Mouse (Mus musculus): ENCODE measurements around the gene Ppp1r9a.

The Ppp1r9a gene

DNA sequence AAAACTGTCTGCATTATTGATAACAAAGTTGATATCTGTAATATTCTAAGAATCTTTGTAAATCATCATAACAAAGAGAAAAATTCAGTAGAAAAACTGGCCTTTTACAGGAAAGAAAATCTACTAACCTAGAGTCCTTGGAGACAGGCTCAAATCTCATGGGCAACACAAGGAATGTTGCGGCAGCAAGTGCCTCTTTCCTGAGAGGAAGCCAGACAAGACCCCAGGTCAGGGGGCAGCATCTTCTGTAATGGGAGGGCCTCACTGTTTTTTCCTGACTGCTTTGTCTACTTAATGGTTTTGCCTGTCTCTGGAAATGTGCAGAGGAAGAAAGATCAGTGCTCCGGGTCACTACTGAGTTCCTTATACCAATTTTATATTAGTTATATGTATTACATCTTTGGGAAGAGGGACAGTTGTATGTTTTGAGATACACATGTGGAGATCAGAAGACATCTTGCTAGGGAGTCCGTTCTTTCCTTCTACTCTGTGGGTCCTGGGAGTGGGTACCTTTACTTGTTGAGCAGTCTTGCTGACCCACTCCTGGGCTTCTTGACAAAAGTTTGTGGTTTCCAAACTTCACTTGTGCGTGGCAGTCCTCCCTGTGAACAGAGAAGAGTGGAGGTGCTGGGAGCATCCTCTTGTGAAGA, 151.9 kb downstream of the Ppp1r9a start:
- DNase-seq = no peak

DNA sequence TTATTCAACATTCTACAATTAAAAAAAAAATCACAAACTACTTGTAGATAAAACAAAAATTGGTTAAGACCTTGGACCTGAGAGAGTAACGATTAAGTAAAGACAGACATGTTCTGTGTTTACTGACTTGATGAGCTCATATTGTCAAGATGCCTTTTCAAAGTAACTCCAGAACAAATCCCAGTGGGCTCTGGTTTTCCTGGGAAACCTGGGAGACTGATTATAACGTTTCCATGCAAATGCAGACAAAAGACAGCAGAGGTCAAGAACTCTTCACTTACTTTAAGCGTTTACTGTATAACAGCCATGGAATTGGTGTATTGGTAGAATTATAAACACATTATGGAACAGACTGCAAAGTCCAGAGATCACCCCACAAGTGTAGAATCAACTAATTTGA, 172.0 kb downstream of the Ppp1r9a start:
- DNase-seq = no peak

DNA sequence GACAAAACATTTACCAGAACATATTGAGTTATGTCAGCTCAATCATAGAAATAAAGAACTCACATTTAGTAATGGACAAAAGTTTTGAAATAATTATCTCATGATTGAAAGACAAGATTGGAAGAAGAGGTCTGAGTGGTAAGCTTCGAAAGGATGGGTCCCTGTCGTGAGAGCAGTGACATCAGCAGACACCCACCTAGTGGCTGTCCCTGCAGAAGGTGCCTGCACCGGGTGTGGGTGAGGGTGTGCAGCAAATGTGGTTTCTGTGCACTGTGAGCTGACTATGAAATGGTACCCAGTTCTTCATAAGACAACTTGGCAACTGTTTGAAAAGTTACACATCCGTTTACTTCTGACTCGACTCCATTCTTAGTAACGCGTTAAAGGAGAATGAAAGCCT, 173.0 kb downstream of the Ppp1r9a start:
- no peak for DNase-seq

DNA sequence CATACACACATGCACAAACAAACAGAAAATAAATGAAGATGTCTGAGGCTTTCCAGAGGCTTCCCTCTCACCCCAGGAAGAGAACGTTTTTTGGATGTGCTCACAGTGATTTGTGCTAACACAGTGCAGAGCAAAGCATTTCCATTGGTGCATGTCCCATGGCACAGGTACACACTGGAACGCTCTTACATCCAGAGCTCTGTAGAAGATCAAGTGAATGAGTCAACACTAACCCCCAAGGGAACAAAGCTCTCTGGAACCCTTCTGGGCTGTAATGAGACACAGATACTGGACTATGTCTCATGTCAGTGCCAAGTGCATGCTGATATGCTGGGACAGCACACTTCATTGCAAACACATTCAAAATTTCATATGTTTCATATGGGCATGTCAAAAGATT, 175.3 kb downstream of the Ppp1r9a start:
- no peak for DNase-seq

DNA sequence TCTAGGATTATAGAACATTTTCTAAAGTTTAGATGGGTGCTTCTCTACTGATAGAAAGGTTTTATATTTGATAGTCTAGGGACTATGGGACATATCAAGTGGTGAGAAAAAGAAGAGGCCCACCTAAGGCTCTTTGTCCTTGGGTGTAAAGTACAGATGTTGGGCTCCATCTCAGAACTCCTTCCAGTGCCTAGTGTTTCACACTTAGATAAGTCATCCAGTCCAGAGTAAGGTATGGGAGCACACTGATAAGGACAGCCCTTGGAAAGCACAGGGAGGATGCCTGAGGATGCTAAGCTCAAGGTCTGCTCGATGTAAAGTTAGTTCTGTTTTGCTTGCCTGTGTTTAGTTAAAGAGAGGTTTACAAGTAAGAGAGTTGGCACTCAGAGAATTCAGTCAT, 176.4 kb downstream of the Ppp1r9a start:
- DNase-seq = no peak

DNA sequence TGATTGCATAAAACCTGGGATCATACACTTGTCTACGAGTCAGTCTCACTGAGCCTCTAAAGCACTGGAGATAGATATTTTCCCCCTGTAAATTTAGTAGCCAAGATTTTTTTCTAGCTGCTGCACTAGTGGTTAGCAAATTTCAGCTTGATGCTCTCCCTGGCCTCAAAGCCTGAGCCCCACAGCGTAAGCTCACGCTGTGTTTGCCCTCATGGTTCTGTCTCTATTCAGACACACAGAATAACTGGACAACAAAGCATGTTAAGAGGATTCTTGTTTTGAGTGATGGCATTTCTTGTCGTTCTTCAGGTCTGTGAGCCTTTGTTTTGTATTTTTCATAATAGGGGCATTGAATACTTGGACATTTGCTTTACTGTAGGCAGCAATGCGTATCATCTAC, 177.4 kb downstream of the Ppp1r9a start:
- DNase-seq = no peak

DNA sequence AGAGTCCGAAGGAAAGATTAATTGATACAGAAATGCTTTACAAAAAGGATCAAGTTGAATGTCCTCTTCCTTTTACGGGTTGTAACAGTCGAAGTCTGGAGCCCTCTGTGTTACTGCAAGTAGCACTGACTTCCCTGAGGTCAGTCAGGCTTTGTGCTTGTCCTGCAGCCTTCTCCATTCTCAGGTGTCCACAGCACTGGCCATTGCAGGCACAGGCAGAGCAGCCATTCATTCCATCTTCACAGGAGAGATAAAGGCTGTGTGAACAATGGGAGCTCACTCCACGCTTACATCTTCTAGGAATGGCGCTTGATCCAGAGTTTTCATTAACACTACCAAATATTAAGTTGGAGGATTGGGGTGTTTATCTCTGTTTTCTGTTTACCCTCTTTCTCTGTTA, 177.8 kb downstream of the Ppp1r9a start:
- no peak for DNase-seq

DNA sequence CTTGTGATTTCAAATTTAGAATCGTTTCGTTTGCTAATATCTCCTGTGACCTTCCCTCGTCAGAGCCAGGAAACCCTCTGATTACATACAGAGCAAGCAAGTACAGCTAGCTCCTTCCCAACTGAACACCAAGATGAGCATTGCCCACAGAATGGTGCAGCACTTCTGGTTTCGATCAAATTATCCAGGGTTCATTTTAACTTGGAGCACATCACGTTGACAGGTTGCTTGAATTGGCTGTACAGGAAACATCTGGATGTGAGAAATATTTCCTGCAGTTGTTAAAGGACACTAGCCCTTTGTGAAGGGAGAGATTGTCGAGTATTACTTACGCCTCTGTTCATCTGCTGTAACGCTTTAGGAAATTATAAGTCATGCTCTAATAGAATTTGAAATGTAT, 178.4 kb downstream of the Ppp1r9a start:
- DNase-seq = no peak

DNA sequence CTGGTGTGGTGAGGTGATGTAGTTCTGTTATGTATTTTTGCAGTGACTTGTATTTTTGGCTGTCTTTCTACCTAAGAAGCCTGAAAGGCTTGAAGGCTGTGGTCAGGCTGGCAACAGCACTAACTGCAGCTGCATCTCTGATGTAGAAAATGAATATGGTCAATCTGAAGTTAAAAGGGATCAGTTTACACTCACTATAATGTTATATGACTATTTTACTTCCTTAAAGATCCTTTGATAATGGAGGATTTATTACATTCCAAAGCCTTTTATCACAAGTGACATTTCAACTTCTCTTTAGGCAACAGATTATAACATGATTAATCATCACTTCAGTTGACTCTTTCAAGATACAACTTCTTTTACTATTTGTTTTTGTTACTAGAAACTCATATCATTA, 179.4 kb downstream of the Ppp1r9a start:
- no peak for DNase-seq

DNA sequence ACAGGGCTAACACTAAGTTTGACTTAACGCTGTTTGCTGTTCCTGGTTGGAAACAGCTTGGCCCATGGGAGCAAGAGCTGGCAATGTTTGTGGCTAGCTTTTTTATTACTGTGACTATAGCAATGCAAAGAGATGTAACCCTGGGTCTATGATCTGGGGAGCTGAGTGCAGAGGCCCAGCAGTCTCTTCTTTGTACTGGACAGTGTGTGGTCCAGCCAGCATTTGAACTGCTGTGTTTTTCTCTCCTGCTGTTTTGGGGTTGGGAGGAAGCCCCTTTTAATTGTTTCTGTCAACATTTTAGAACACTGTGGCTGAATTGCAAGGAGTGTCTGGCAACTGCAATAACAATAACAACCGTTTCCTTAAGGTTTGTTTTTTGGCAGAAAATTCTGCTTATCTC, 180.0 kb downstream of the Ppp1r9a start:
- no peak for DNase-seq

DNA sequence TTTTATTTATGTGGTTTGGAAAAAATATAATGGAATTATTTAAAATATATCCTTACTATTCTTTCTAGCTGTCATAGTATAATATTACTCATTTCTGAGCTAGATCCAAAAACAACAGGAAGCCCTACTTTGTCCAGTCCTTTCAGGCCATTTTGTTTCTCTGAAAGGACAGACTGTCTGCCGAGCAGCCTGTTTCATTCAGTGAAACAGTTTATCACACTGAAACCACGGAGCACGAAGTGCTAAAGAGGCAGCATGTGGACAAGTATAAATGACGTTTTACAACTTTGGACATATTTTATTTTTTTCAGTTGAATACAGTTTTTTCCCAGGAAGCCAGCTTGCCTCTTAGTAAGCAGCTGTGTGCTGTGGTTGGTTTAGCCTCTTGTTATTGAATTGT, 181.2 kb downstream of the Ppp1r9a start:
- DNase-seq = no peak

DNA sequence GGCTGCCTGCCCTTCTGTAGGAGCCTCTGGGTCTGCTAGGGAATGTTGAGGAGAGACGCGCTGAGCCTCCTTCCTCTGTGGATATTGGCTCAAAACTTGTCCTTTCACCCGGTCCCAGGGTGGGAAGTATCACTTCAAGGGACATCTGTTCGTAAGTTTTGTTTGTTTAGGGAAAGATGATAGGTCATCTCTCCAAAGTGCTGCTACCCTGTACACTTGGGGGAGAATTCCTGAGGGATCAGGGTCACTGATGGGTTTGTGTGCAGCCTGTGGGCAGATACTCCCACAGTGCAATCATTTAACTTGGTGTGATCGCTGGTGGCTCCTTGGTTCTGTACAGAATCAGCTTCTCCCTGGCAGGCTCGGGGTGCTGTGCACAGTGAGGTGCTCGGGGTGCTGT, 189.2 kb downstream of the Ppp1r9a start:
- no peak for DNase-seq

DNA sequence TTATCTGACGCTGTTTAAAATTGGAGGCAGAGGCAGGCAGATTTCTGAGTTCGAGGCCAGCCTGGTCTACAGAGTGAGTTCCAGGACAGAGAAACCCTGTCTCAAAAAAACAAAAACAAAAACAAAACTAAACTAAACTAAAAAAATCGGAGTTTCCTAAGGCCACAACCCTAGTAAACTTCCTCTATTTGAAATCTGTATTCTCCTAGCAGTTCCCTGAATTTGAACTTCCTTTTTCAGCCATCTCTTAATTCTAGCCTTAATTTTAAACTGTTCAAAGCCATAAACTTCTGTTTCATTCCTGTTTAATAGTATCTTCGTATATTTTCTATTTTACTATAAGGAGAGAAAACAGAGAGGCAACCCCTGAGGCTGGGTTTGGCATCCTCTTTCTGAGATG, 190.1 kb downstream of the Ppp1r9a start:
- DNase-seq = no peak

DNA sequence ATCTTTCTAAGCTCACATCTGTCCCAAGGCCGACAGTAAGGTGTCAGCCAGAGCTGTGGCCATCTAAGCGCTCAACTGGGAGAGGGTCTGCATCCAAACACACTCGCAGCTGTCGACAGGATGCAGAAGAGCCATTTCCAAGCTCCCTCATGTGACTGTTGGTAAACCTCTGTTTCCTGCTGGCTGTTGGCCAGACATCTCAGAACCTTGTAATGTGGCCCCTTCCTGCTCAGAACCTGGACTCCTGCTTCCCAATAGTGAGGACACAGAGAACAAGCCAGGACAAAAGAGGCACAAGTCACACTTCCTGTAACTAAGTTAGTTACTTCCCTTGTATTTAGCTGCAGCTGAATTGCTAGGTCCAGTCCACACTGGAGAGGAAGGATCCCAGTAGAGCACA, 190.8 kb downstream of the Ppp1r9a start:
- peak; percentile 69 for DNase-seq

DNA sequence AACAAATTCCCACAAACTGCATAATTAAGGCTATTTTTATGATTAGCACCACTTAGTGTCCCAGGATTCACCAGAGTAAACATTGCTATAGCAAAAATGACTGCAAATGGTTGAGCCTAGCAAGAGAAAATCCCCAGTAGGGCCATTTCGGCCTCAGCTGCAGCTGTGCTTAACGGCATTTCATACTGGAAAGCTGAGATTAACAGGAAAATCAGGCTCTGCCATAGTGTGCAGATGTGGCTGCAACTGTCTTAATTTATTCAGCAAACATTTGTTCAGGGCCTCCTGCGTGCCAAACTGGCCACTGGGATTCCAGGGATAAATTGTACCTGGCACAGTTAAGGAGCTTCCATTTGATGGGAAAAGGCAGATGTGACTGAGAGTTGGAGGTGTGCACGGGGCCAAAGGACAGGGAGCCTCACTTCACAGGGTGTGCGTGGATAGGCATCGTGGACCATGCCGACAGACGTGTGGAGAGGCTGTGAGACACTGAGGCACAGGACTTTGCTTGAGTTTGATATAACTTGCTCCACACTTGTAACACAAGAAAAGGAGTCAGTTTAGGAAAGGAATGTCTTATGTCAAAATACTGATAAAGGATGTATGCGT, 192.8 kb downstream of the Ppp1r9a start:
- DNase-seq = no peak

DNA sequence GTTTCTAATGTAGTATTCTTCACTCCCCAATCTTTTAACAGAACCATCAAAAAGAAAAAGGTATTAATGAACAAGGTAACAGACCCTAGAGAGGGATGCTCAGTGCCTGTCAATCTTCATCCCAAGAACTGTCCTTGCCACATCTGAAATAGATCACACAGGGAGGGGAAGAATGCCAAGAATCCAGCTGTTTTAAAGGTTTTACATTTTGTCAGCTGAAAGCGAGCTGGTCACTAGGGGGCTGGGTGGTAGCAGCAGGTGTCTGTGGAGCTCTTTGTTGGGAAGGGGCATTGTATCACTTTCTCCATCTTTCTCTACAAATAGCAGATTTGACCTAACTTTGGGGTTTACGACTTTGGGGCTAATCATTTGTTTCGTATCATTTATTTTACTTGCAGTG, 194.6 kb downstream of the Ppp1r9a start:
- DNase-seq = no peak

DNA sequence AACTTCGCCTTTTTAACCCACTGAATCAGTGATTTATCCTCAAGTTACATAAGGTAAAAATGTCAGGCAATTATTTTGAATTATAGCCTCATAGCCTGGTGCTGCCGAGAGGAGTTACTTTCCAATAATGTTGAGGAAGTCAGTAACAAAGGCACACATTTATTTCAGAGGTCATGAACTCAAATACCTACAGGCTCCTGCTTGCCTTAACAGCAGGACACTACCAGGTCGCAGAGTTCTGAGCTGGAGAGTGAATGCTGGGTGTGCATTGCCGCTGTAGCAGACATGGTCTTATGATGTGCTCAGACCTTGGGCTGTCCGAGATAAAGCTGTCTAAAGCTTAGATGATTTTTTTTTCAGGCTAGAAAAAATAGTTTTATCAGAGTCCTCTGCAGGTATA, 196.6 kb downstream of the Ppp1r9a start:
- no peak for DNase-seq

DNA sequence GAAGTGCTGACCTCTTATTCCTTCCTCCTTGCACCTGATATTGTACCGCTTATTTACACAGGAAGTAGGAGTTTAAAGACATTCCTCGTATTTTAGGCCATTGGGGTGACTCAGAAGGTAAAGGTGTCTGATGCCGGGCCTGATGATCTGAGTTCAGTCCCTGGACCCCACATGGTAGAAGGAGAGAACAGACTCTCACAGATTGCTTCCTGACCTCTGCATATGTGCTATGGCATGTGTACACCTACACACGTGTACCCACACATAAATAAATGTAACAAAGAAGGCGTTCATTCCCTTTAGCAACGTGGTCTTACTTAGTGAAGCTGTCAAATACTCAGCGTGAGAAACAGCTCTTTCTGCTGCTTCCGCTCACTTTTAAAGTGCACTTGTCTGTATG, 197.1 kb downstream of the Ppp1r9a start:
- DNase-seq = no peak

DNA sequence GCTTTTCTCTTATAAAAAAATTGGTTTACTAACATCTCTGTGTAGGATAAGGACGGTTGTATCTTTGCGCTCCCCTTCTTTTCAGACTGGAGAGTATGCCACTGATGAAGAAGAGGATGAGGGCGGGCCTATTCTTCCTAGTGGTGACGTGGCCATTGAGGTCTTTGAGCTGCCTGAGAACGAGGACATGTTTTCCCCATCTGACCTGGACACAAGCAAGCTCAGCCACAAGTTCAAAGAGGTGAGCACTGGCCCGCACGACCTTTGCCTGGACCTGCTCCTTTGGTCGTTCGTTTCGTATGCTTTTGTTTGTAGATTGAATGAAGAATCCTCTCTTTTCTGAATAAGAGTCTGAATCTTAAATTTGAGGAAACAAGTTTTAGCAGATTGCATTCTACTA, 197.6 kb downstream of the Ppp1r9a start:
- DNase-seq = no peak

DNA sequence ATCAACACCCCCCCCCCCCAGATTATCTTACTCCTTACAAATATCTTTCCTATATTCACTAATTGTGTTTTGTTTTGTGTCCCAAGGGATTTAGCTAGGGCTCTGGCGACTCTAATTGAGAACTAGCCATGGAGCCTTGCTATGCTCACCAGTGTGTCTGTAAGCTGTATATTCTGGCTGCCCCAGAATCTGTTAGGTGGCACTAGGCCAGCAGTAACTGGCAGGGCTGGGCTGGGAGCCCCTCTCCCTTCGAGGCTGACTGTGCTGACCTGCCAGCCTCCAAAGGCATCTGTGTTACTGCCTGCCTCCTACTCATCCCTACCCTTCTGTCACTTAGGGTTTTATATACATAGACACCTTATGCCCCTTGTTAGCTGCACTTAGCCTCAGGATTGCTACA, 200.0 kb downstream of the Ppp1r9a start:
- DNase-seq = no peak

DNA sequence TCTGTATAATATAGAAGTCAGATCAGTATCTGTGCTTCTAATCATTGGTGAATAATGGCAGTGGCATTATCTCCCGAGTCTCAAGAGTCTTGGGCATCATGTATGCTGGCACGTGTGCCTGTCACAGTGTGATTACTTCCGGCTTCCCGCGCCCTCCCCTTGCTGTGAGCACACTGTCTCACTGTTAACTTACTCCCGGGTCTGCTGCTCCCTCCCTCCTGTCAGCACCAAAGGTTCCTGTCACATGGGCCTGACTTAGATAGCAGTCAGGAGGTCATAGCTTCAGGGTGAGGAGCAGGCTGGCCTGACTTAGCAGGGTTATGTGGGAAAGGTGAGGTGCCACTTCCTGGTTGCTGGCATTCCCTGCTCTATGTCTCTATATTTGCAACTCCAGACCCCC, 201.1 kb downstream of the Ppp1r9a start:
- DNase-seq = no peak

DNA sequence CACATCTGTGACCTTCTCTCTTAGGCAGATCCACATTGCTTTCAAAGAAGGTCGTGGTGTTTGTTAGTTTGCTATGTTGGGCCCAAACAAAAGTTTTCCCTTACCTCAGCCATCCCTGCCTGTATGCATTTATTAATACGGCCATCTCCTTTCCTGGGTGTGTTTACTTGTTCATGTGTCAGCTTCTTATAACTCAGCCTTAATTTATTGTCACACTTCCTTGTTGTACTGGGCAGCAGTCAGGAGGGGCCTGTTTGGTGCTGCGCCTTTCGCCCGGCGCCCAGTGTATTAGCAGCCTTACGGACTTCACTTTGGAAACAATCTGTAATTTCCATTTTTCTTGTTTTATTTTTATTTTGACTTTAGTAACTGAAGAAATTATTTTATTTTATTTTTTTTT, 201.5 kb downstream of the Ppp1r9a start:
- DNase-seq = no peak

DNA sequence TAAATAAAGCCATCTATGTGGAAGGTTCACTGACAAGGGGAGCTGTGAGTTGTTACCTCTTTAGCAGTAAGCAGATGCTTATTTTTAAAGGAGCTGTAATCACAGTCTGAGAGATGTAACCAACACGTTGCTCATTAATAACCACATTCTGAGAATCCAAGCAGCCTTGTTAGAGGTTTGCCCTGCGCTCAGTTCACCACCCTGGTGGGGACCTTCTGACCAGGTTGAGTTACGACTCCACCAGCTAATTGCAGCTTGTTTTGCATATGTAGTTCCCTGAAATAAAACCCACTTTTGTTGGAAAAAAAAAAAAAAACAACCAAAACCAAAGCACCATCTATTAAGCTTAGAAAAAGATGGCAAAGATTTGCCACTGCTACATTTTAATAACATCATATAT, 205.8 kb downstream of the Ppp1r9a start:
- DNase-seq = no peak

DNA sequence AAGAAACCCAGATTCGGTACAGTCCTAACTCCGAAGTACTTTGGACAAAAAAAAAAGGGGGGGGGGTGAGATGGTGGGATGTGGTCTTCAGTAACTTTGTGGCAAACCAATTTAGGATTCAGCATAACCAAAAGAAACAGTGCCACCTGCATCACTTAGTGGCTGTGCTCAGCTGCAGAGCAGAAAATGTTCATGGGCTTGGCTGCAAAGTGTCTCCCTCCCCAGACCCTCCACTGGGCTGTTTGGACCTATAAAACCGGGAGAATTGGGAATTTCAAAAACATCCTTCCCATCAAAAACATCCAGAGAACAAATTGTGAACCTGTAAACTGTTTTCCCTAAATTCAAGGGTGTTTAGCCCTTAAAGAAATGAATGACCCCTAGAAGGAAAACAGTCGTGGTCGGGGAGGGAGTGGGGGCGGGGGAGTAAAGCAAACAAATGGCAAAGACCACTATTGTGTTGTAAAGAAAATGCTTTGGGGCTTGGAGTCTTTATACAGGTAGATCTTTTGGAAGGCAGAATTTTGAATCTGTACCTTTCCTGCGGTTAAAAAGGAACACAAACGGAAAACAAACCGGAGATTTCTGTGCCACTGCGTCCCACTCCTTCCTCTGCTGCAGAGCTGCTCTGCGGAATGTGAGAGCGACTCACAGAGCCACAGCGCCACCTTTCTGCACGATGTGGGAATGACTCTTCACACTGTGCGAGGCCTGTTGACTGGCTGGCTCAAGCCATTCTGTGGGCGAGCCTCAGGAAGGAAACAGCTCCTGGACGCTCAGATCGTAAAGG, 207.4 kb downstream of the Ppp1r9a start:
- peak; percentile 88 for DNase-seq

DNA sequence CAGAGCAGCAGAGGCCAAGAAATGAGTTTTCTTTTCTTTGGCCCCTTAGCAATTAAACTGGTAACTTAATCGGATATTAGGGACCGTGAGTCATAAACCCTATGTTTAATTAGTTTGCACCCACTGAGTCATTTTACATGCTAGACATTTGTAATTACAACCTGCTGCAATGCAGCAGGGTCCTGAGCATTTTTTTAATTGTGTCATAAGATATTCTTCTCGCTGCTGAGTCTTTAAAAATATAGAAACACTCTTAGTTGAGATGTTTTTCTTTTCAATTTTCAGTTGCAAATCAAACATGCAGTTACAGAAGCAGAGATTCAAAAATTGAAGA, 208.0 kb downstream of the Ppp1r9a start:
- no peak for DNase-seq

Data from kidney, adult 9 months (tissue).